Mouse (Mus musculus): ENCODE results near the gene Grk1.

The Grk1 gene

GRCm38 (mm10) chr8:13404666-13405131 lies at the start of gene Grk1:
Gene Grk1 (plus strand): TSS chr8:13405081.
- DNase-seq = no peak

- no peak for DNase-seq
Observed at GRCm38 (mm10) chr8:13356221-13356620, 48.7 kb upstream of the Grk1 start.

- DNase-seq = no peak
Observed at GRCm38 (mm10) chr8:13356681-13357080, 48.2 kb upstream of the Grk1 start.

GRCm38 (mm10) chr8:13360213-13360612 lies 44.7 kb upstream of the Grk1 start:
- DNase-seq = no peak

- no peak for DNase-seq
Observed at GRCm38 (mm10) chr8:13361865-13362264, 43.0 kb upstream of the Grk1 start.

- no peak for DNase-seq
Observed at GRCm38 (mm10) chr8:13373151-13373662, 31.7 kb upstream of the Grk1 start.

GRCm38 (mm10) chr8:13381630-13382029 lies 23.3 kb upstream of the Grk1 start:
- no peak for DNase-seq

- no peak for DNase-seq
Observed at GRCm38 (mm10) chr8:13382536-13382935, 22.3 kb upstream of the Grk1 start.

GRCm38 (mm10) chr8:13382999-13383398 lies 21.9 kb upstream of the Grk1 start:
- no peak for DNase-seq

- DNase-seq = no peak
Observed at GRCm38 (mm10) chr8:13386366-13386765, 18.5 kb upstream of the Grk1 start.

GRCm38 (mm10) chr8:13387728-13388127 lies 17.2 kb upstream of the Grk1 start:
- no peak for DNase-seq

- DNase-seq = no peak
Observed at GRCm38 (mm10) chr8:13388744-13389143, 16.1 kb upstream of the Grk1 start.

GRCm38 (mm10) chr8:13393869-13394268 lies 11.0 kb upstream of the Grk1 start:
- DNase-seq = no peak

GRCm38 (mm10) chr8:13396725-13397124 lies 8.2 kb upstream of the Grk1 start, which contains the start of gene Atp4b:
Gene Atp4b (minus strand): TSS chr8:13396825.
- no peak for DNase-seq

GRCm38 (mm10) chr8:13403517-13403916 lies 1.4 kb upstream of the Grk1 start:
- no peak for DNase-seq

- DNase-seq = no peak
Observed at GRCm38 (mm10) chr8:13406011-13406410, 1.1 kb downstream of the Grk1 start.

GRCm38 (mm10) chr8:13411597-13411996 lies 6.7 kb downstream of the Grk1 start:
- peak; percentile 66 for DNase-seq

- DNase-seq = peak; percentile 57
Observed at GRCm38 (mm10) chr8:13412891-13413558, 8.1 kb downstream of the Grk1 start.

- no peak for DNase-seq
Observed at GRCm38 (mm10) chr8:13413823-13414390, 9.0 kb downstream of the Grk1 start.

GRCm38 (mm10) chr8:13415879-13416278 lies 11.0 kb downstream of the Grk1 start:
- DNase-seq = no peak

GRCm38 (mm10) chr8:13419111-13419639 lies 14.3 kb downstream of the Grk1 start:
- DNase-seq = no peak

- DNase-seq = no peak
Observed at GRCm38 (mm10) chr8:13420970-13421369, 16.1 kb downstream of the Grk1 start.

GRCm38 (mm10) chr8:13427351-13427750 lies 22.5 kb downstream of the Grk1 start:
- no peak for DNase-seq

- DNase-seq = no peak
Observed at GRCm38 (mm10) chr8:13428156-13428555, 23.3 kb downstream of the Grk1 start.

All from cerebellum, adult 9-10 months (tissue).